Mouse (Mus musculus): Measurements from ENCODE around the gene Itgav.

DNA sequence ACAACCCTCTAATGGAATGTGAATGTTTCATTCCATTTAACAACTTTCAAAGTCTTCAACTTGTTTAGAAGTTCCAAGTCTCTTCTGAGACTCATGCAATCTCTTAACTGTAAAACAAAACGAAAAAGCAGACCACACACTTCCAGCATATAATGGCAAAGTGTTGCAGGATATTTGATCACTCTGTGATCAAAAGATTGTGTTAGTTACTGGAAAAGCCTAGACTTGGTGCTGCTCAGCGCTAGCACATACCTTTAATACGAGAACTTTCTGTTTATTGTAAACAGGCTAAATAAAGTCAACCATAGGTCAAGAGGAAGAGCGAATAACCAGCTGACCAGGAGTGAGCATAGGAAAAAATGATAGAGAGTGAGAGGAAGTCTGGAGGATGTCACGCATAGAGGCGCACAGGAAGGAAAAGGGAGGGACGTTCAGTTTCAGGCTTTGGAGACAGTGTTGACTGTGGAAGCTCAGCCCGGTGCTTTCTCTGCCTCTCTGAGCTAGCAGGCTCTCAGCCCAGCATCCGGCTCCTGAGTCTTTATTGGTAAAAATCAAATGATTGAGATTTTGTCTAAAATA is 18.5 kb upstream of the Itgav start:
- TF ChIP-seq EP300 (IDR thresholded peaks at IDR 0.05; ENCODE audit: low read depth) (no peak), CTCF (IDR thresholded peaks at IDR 0.05; ENCODE audit: low read depth) (no peak)
